Mouse (Mus musculus): ENCODE measurements around the gene Sp2.

Gene Sp2

DNA sequence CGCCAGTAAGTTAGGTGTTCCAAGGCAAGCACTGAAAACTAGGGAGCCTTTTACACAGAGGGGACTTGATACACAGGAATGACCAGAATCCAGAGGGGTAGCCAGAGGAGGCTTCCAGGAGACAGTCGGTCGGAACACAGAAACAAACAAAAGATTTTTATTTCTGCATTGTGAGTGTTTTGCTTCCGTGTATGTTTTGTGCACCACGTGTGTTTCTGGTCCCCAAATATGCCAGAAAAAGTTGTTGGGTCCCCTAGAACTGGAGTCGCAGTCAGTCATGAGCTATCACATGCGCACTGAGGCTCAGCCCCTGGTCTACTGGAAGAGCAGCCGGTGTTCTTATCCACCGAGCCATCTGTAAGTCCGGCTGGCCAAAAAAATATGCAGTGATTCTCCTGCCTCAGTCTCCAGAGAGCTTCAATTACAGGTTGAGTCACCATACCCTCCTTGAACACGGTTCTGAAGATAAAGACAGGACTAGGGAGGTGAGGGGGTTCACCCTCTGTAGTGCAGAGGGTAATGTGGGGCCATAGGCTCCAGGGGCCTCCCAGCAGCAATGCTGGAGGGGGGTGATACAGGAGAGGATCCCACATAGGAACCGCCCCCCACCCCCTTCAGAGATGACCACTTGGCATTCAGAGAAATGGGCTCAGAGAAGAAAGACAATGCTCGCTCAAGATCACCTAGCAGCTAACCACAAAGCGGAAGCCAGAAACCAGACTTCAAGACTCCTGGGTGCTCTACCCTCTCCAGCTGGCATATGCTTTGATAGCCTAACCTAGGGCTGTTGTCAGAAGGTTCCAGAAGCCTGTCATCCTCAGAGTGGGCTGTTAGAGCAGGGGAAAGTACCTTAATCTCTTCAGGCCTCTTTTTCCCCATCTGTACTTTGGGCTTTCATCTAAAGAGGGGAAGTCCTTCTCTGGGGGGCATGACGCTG lies 13.3 kb upstream of the Sp2 start:
- no peak for DNase-seq (ENCODE audit: inconsistent ontology term)

DNA sequence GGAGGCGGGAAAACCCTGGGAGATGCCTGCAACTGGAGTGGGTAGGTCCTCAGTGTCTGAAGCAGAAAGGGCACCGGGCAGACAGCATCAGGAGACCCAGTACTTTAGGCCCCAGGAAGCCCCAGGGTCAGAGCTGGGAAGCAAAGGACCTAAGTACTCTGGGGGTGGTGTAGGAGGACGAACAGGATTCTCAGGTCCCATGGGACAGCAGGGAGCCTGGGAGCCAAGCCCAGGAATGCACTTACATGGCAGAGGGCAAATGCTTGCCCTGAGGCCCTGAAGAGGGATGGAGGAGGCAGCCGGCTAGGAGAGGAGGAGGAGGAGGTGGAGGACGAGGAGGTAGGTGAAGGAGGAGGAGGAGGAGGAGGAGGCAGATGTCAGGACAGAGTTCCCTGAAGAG lies 12.3 kb upstream of the Sp2 start:
- DNase-seq (ENCODE audit: inconsistent ontology term), result no peak

DNA sequence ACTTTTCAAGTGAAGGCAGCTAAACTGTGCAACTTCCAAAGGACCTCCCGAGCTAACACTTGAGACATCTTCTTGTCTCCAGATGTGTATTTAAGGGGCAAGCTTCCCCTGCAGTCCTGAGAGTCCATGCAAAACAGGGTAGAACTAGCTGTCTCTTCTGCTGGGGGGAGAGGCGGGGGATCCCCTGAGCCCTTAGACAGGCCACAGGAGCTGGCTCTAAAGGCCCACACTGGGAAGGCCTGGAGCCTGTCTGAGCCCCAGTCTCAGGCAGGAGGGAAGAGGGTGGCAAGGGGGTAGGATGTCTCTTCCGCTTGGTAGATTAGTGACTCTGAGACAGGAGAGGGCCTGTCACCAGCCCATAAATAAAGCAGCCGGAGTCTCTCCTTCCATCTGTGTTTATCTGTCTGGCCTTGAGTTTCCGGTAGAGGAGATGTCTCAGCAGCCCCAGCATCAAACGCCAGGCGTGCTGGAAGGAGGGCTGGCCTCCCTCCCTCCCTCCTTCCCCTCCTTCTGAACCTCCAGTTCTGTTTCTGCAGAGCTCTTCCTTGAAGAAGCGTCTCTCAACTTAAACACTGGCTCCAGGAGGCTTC lies 10.1 kb upstream of the Sp2 start:
- no peak for DNase-seq (ENCODE audit: inconsistent ontology term)

DNA sequence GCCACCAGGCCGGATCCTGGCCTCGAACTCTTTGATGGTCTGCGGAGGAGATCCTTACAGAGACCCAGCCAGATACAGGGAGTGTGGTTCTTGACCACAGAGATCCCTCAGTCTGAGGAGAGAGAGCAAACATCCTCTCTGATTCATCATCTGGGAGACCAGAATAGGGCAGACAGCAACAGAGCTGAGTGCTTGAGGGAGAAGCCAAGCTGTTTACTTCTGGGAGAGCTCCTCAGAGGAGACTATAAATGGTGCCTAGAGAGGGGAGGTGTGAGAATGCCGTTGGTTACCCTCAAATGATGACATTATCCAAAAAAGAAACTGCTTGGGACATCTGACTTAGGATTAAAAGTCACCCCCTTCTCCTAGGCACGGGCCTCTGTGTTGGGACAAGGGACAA lies 8.7 kb upstream of the Sp2 start:
- DNase-seq (ENCODE audit: inconsistent ontology term), result no peak

DNA sequence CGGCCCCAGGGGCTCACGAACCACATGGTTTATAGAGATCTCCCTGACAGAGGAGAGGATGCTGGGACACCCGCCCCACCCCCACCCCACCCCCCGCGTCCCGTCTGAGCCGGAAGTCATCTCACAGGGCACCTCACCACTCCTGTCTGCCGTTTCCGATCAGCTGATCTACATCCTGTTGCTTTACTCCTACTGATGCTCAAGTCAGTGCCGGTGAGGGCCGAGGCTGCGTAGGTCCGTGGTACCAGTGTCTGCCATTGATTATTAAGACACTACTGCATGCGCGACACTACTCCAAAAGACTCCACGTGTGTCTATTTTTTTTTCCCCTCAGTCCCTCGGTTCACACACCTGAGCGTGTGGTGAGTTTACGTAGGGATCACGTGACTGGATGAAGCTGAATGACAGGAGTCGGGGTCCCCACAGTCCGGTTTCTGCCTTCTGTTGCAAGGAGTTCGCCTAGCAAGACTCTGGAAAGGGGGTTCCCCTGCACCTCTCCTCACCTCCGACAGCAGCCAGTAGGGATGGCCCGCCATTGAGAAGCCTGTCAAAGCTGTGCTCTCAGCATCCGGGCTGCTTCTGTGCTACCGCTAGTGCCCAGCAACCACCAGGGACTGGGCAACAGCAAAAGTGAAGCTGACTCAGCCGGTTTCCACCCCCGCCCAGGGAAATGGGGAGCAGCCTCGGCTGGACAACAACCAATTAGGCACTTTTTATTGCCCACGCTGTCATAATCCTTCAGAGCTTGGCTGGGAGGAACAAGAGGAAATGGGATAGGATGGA lies 5.3 kb upstream of the Sp2 start:
- peak; percentile 73 for DNase-seq (ENCODE audit: inconsistent ontology term)

DNA sequence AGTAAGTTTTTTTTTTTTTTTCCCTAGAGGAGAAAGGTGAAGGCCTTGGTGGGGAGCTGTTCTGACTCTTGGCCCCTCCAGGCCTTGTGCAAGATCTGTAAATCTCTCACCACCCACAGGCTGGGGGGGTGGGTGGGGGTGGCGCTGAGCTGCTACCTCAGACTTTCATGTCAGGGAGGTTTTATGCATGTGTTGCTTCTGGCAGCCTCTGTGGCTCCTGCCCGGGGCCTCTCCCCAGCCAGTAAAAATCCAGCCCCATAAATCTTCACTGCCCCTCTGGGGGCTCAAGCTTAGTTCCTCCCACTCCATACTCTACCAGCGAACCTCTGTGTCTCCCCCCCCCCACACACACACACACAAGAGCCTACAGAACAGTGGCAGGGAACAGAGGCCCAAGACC lies 3.7 kb upstream of the Sp2 start:
- no peak for DNase-seq (ENCODE audit: inconsistent ontology term)

DNA sequence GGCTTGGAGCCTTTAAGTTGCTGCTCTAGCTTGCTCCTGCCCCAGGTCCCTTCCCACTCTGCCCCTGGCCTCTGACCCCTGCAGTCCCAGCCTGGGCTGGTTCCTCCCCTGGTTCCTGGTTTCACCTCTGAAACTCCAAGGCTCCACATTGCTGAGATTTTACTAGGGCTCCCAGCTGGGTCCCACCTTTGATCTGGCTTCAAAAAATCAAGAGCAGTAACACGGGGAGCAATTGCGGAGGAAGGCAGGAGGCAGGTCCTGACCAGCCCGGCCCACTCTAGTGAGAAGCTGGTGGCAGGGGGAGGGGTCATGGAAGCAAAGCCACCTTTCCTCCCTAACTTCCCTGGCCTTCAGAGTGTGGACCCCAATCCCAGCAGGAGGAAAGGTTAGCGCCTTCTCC lies 2.1 kb upstream of the Sp2 start:
- DNase-seq (ENCODE audit: inconsistent ontology term), result no peak

DNA sequence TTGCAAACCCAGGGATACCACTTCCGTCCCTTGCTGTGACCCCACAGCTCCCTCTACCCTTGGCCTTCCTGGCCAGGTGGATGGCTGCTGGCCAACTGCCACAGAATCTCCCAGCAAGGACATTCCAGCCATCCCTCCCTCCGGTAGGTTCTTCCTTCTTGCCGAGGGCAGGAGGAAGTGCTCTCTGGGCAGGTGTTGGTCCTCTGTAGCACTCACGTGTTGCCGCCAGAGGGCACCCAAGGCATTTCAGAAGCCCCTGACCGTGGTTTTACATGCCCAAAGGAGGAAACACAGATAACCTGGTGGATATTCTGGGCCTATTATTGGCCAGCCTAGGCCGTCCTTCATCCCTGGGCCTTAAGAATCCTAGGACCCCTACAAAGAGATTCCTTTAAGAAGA lies 404 bp downstream of the Sp2 start:
- peak; percentile 72 for DNase-seq (ENCODE audit: inconsistent ontology term)

DNA sequence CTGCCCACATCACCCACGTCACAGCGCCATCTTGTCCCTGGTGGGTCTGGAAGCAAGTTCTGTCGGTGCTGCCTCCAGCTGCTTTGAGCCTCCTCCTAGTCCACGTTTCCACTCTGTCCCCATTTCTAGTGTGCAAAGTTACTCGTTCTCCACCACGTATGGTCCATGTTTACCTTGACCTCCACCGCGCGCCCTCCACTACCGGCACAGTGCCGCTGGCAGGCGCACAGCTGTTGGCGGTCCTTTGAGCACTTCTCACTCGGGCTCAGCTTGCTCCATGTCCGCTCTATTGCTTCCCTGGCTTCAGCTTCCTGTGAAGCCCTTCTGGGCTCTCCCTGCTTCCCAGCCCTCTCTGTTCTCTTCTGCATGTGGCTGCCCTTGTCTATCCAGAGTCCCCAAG lies 1.3 kb downstream of the Sp2 start:
- DNase-seq (ENCODE audit: inconsistent ontology term), result no peak

DNA sequence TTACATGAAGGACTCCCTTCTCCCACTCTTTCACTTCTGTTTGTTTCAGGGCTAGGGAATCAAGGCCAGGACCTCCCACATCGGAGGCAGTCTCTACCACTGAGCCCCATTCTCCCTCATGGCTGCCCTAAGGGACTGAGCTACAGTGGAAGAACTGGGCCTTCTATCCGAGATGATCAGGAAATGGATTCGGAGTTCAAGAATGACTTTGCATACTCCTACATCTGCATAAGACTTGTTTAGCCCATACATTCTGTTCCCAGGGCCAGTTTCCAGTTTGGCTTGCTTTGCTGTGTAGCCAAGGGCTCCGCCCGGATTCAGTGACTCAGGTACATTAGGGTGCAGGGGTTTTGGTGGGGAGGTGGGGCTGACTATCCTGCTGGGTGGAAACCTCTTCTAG lies 2.7 kb downstream of the Sp2 start:
- DNase-seq (ENCODE audit: inconsistent ontology term), result no peak

DNA sequence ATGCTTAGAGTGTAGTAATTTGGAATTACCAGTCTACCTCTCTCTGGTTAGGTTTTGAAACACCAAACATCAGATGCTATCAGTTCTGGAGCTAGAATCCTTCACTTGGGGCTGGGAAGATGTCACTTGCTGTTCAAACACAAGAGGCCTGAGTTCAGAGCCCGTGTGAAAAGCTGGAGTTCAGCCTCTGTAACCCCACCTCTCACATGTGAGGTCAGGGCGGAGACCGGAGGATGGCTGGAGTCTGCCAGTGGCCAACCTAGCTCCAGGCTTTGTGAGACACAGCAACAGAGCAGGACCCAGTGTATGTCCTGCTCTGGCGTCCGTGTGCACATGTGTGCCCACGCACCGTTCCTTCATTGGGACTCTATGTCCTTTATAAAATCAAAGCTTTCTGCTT lies 3.4 kb downstream of the Sp2 start:
- no peak for DNase-seq (ENCODE audit: inconsistent ontology term)

DNA sequence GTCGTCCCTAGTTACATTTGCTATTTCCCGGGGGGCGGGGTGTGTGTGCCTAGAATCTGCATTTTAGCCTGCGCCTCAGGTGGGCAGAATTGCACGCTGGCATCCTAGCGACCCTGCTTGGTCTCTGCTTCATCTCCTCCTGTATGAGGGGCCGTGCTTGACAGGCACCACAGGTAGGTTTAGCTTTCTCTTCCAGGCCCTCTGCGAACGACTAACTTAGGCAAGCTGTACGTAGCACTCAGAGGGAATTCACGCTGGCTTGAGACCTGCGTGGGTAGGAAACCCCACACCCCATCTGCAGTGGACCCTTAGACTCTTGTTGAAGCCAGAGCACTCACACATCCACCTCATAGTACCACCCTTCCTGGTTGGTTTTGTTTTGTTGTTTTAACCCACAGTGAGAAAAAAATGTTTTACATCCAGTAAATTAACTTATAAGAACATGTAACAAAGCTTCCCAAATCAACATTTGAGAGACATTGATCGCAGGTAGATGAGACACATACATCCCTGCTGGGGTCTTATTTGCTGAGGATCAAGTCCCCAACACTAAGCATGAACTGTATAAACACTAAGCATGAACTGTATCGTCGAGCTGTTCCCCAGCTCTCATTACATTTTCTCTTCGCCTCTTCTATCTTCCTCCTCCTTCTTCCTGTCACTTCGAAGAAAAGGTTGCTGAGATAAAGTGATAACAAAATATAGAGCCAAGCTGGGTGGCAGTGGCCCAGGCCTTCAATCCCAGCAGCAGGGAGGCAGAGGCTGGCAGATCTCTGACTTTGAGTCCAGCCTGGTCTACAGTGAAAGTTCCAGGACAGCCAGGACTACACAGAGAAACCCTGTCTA lies 4.1 kb downstream of the Sp2 start:
- no peak for DNase-seq (ENCODE audit: inconsistent ontology term)

DNA sequence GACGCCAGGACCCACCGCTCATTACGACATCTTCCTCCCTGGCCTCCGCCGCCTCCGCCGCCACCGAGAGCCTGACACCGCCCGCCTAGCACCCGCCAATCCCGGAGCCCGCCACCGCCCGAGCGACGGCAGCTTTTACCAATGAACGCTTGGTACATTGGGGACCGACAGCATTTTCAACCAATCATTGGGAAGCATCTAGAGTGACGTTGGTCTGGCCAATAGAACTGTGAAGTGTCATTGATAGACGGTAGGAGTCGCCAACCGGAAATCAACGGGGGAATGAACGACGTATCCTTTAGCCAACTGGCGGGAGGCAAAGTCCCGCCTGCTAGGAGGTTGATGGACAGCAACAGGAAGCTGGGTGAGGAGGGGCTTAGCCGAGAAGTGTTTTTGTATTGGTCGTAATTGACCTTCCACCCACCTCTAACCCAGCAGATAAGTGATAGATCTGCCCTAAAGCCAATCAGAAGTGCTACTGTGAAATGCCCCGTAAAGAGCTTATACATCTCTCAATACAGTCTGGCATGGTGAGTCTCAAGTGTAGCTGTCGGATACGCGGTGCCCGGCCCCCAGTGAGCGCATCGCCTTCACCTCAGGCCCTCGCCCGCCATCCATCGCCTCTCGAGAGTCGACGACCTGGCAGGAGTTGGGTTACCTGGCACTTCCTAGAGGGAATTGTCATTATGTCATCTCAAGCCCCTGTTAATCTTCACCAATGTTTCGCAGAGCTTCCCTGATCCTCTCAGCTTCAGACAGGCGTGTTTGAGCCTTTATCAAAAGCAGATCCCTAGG lies 5.0 kb downstream of the Sp2 start:
- DNase-seq (ENCODE audit: inconsistent ontology term), result peak; percentile 100

DNA sequence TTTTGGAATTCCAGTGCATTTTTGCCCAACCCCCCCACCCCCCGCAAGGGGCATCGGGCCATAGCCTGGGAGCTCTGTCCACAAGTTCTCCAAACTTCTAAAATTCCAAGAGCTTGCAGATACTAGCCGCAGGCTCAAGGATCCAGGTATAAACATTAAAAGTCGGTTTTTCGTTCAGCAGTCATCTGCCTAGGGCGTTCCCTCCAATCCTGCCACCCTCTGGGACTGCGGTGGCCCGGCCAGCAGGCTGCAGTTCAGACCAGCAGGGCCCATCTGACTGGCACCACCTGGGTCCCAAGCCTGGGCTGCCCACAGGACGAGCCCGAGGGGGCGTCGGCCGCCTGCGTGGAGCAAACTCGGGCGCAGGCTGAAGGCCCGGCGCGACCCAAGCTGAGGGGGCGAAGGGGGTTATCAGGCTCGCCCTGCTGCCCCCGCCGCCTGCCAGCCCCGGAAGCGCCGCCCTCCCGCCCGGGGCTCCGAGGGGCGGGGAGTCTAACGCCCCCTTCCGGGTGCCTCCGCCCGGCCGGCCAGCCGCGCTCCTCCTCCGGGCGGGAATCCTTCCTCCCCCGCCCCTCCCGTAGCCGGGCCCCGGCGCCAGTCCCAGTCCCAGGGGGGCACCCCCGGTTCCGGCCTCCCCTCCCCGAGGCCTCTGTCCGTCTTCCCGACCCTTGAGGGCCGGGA lies 5.7 kb downstream of the Sp2 start:
- peak; percentile 98 for DNase-seq (ENCODE audit: inconsistent ontology term)

DNA sequence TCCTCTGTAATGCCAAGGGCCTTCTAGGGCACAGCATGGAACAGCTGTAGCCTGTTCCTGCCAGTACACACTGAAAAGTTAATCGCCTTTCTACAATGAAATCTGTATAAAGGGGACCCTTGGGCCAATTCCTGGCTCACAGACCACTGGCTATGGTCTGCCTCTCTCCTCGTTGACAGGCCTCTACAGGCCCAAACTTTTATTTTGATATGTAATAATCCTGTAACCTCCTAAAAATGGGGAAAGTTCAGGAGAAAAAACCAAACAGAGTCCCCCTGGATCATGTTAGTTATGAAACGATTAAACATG lies 6.4 kb downstream of the Sp2 start:
- no peak for DNase-seq (ENCODE audit: inconsistent ontology term)

DNA sequence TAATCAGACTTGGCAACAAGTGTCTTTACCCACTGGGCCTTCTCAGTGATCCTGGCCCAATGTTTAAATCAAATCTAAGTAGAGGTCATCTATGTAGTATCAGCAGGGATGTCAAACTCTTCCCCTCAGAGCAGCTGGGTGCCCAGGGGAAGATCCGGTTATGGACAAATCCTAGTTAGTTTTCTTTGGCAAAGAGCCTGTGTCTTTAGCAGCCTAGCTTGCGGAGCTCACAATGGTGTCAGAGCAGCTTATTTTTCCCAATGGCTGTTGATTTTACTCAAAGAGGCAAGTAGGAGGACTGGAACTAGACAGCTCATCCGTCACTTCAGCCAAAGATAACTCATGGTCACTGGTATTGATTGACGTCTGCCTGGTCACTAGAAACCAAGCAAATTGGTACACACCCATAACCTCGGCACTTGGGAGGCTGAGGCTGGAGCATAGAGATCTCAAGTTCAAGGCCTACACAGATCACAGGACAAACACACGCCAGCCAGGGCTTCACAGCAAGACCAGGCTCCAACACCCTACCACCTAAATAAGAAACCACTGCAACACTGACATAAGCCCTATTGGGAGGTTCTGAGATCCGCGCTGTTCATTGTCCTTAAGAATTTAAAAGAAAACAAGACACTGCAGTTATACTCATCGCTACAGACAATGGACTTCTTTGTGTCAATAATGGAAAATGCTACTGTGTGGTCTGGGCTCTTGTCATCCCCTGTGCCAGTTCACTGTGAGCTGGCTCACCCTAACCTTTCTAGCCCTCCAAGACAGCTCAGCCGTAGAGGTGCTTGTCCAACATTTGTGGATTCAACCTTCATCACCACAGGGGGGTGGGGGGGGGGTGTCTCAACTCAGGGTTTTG lies 7.0 kb downstream of the Sp2 start:
- DNase-seq (ENCODE audit: inconsistent ontology term), result peak; percentile 88

DNA sequence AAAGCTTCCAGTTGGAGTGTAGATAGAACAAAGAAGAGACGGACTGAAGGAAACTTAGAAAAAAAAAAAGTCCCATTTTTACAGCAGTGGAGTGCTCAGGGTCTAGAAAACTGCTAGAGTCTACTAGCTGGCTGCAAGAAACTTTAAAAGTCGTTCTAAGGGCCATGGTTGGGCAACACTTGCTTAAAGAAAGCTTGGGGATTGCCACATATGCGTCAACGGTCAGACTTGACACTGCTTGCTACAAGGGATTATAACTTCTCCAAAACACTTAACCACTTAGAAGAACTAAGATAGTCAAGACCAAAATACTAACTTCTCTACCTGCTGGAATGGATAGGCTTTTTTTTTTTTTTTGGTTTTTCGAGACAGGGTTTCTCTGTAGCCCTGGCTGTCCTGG lies 7.9 kb downstream of the Sp2 start:
- DNase-seq (ENCODE audit: inconsistent ontology term), result no peak

DNA sequence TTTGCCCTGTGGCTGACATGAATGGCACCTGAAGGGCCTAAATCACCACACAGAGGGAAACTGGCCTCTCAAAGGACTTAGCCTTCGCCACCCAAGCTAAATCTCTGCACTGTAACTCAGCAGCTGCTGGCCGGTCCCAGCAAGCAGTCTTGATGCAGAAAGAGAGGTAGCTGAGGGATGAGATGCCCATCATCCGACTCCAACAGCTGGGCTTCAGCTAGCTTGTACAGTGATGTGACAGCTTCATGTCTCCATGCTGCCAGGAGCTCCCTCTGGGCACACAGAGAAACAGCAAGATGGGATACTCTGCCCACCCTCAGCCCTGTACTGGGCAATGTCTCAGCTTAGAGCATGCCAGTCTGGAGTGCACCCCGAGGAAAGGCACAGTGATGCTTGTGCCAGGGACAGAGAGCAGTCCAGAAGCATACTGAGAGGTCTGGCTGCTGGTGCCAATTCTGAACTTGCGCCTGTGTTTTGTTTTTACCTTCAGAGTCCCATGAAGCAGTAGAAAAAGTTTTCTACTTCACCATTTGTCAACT lies 9.3 kb downstream of the Sp2 start:
- no peak for DNase-seq (ENCODE audit: inconsistent ontology term)

DNA sequence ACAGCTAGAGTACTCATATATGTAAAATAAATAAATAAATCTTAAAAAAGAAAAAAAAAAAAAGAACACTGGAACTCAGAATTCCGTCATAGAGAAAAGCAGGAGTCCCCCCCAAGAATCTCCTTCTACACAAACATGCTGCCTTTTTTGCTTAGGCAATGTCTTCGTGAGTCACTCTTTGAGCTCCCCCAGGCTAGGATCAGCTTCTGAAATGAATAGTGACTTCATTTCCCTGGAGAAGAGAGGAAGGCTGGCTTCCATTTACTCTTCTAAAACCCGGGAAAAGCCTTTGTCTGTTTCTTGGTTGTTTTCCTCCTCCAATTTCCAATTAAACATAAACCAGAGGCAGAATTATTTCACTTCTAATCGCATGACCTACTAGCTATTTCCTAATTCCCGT lies 9.9 kb downstream of the Sp2 start:
- no peak for DNase-seq (ENCODE audit: inconsistent ontology term)
